Mouse (Mus musculus) small intestine, adult 2 months (tissue): Measurements from ENCODE around the gene Mfap1a.

Experiments used
- CTCF ChIP-seq: fragments of 200-500 bp; IDR thresholded peaks from 2 replicates; pipeline ENCODE4 v1.5.1; 2012; ENCODE audit warnings: low read depth, mild to moderate bottlenecking, control low read depth, inconsistent platforms, low read length, moderate library complexity, mixed read lengths; ENCODE audit not compliant: insufficient replicate concordance, insufficient read length; ENCODE audit errors: extremely low read depth
- POLR2A ChIP-seq: fragments of 200-500 bp; IDR thresholded peaks from 2 replicates; pipeline ENCODE4 v1.6.1; 2012; ENCODE audit warnings: low read depth, mild to moderate bottlenecking, control low read depth, inconsistent platforms, low read length, moderate library complexity

DNA sequence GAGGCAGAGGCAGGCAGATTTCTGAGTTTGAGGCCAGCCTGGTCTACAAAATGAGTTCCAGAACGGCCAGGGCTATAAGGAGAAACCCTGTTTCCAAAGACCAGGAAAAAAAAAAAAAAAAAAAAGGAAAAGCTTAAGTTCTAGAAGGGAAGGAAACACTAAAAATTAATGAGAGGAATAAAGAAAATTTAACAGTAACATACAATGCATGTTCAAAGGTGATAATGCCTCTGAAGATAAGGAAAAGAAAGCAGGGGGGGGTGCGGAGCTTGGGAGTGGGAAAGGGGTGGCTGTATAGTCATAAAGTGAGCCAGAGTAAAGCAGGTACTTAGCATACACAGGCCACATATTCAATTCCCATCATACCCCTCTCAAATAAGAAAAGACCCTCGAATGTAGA lies 61.3 kb downstream of the Mfap1a start:
- TF ChIP-seq POLR2A (no peak), CTCF (no peak)
